Mouse (Mus musculus) adrenal gland, postnatal 14 days (tissue): ENCODE results near the gene Dpf2. TPM values are rescaled to one million over a fixed set of nuclear protein-coding genes. Genes with fewer than 3 reads are reported as not detected.

Experiments
- DNase-seq: peaks from one replicate; pipeline ENCODE4 v3.0.0; 2021; ENCODE audit warnings: mixed read lengths
- total RNA-seq: library from RNA; stranded (reverse); gene quantifications from 2 replicates; pipeline ENCODE4 v1.2.3, GENCODE M21; 2021

Dpf2 gene
- total RNA-seq, 1 experiment from 2014 or later = 119 TPM

- DNase-seq = no peak
Measured at GRCm38 (mm10) chr19:5864710-5865398, 48.0 kb downstream of the Dpf2 start.

- DNase-seq = no peak
Measured at GRCm38 (mm10) chr19:5863776-5864175, 49.0 kb downstream of the Dpf2 start.

GRCm38 (mm10) chr19:5862335-5863085 lies 50.3 kb downstream of the Dpf2 start:
- DNase-seq = no peak

- DNase-seq = no peak
Measured at GRCm38 (mm10) chr19:5856604-5857003, 56.2 kb downstream of the Dpf2 start.

GRCm38 (mm10) chr19:5852035-5852722 lies 60.6 kb downstream of the Dpf2 start:
- peak; percentile 9 for DNase-seq

GRCm38 (mm10) chr19:5851481-5851971 lies 61.3 kb downstream of the Dpf2 start:
- DNase-seq = peak; percentile 65

GRCm38 (mm10) chr19:5850860-5851259 lies 62.0 kb downstream of the Dpf2 start:
- DNase-seq = no peak

GRCm38 (mm10) chr19:5849843-5850527 lies 62.8 kb downstream of the Dpf2 start:
- peak; percentile 97 for DNase-seq

- peak; percentile 87 for DNase-seq
Measured at GRCm38 (mm10) chr19:5848826-5849672, 63.8 kb downstream of the Dpf2 start.

GRCm38 (mm10) chr19:5848032-5848825 lies 64.6 kb downstream of the Dpf2 start:
- DNase-seq = peak; percentile 91

- DNase-seq = peak; percentile 41
Measured at GRCm38 (mm10) chr19:5847306-5847796, 65.5 kb downstream of the Dpf2 start.

GRCm38 (mm10) chr19:5846557-5847305 lies 66.1 kb downstream of the Dpf2 start:
- peak; percentile 89 for DNase-seq

Other genes starting within 250 kb of the Dpf2 start
- gene Sipa1, start 249.3 kb downstream of the Dpf2 start, total RNA-seq = 56.4 and 64.0 TPM in 2 replicates
- 50.4 and 51.2 TPM in 2 replicates for gene Map3k11, start 224.3 kb downstream of the Dpf2 start, total RNA-seq
- gene Pcnx3, start 224.1 kb downstream of the Dpf2 start, total RNA-seq = 75.1 and 78.4 TPM in 2 replicates
- not detected in 2 replicates for gene Kcnk7, start 208.6 kb downstream of the Dpf2 start, total RNA-seq
- gene Ehbp1l1, start 186.7 kb downstream of the Dpf2 start, total RNA-seq = 29.1 and 29.3 TPM in 2 replicates
- 41.3 and 50.4 TPM in 2 replicates for gene Fam89b, start 183.4 kb downstream of the Dpf2 start, total RNA-seq
- gene Ltbp3, start 172.1 kb downstream of the Dpf2 start, total RNA-seq = 212 and 214 TPM in 2 replicates
- gene Scyl1, start 141.6 kb downstream of the Dpf2 start, total RNA-seq = 87.4 and 92.1 TPM in 2 replicates
- 26.0 and 34.5 TPM in 2 replicates for gene Frmd8, start 37.7 kb downstream of the Dpf2 start, total RNA-seq
- gene Slc25a45, start 35.2 kb downstream of the Dpf2 start, total RNA-seq = 14.7 and 16.5 TPM in 2 replicates
- gene Tigd3, start 18.9 kb downstream of the Dpf2 start, total RNA-seq = 1.4 and 1.7 TPM in 2 replicates
- gene Cdc42ep2, start 11.8 kb upstream of the Dpf2 start, total RNA-seq = 9.6 and 9.7 TPM in 2 replicates
- gene Pola2, start 51.2 kb upstream of the Dpf2 start, total RNA-seq = 24.6 and 28.4 TPM in 2 replicates
- gene Slc22a20, start 73.1 kb upstream of the Dpf2 start, total RNA-seq = not detected in 2 replicates
- 28.5 and 41.5 TPM in 2 replicates for gene Capn1, start 102.9 kb upstream of the Dpf2 start, total RNA-seq
- gene Syvn1, start 133.6 kb upstream of the Dpf2 start, total RNA-seq = 53.2 and 54.8 TPM in 2 replicates
- 59.7 and 68.2 TPM in 2 replicates for gene Mrpl49, start 144.8 kb upstream of the Dpf2 start, total RNA-seq
- gene Fau, start 144.8 kb upstream of the Dpf2 start, total RNA-seq = 956 and 1,133 TPM in 2 replicates
- gene Znhit2, start 148.2 kb upstream of the Dpf2 start, total RNA-seq = 24.9 and 25.3 TPM in 2 replicates
- gene Tm7sf2, start 155.4 kb upstream of the Dpf2 start, total RNA-seq = 9.5 and 19.3 TPM in 2 replicates
- gene Vps51, start 164.2 kb upstream of the Dpf2 start, total RNA-seq = 44.9 and 47.9 TPM in 2 replicates
- not detected in 2 replicates for gene Tmem262, start 167.0 kb upstream of the Dpf2 start, total RNA-seq
- gene Gm28374, start 169.2 kb upstream of the Dpf2 start, total RNA-seq = not detected in 2 replicates
- 31.0 and 33.5 TPM in 2 replicates for gene Zfpl1, start 171.9 kb upstream of the Dpf2 start, total RNA-seq
- 5.5 and 5.7 TPM in 2 replicates for gene Cdca5, start 172.0 kb upstream of the Dpf2 start, total RNA-seq
- gene AC131692.1, start 181.4 kb upstream of the Dpf2 start, total RNA-seq = 0.56 and 0.60 TPM in 2 replicates
- 0.33 TPM in 1 of 2 replicates, not detected in the other for gene Naaladl1, start 192.8 kb upstream of the Dpf2 start, total RNA-seq
- 12.9 and 15.4 TPM in 2 replicates for gene Sac3d1, start 205.6 kb upstream of the Dpf2 start, total RNA-seq
- 21.7 and 23.6 TPM in 2 replicates for gene Snx15, start 215.3 kb upstream of the Dpf2 start, total RNA-seq
- gene Batf2, start 228.0 kb upstream of the Dpf2 start, total RNA-seq = 0.52 and 1.5 TPM in 2 replicates
- gene Arl2, start 228.5 kb upstream of the Dpf2 start, total RNA-seq = 61.2 and 61.5 TPM in 2 replicates